Mouse (Mus musculus): ENCODE results near the gene Muc1. TPM values are rescaled to one million over a fixed set of nuclear protein-coding genes. Genes with fewer than 3 reads are reported as not detected.

Gene Muc1
- total RNA-seq, 2 experiments from 2014 or later, result 0.29 to 0.33 TPM

DNA sequence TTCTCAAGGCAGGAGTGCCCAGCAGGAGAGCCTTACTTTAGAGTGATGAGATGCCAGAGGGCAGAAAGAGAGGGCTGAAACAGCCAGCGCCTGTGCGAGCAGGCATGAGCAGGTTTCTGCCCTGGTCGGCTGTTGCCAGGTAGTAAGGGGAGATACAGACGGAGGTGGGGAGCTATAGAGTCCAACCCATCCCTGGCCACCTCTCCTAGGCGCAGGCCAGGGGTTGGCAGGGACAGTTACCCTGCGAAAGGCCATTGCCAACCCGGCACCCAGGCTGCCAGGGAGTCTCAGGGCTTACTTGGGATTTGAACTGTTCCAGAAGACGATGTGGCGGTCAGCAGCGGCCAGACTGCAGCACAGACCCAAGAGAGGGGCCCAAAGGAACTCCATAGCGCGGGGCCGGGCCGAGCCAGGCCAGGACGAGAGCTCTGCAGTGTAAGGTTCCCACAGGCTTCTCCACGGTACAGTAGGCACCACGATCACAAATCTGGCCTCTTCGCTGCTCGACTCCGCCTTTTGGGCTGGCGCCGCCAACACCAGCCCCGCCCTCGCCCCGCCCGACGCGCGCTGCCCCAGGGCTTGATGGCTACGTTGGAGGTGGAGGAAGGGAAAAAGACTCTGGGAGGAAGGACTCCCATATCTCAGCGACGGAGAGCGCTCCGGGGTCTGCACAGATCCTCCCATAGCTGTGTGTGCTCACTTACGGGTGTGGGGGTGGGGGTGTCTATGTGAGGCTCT lies 50.5 kb downstream of the Muc1 start:
- peak overlapping the region; percentile 87 for H3K27ac ChIP-seq
- DNase-seq (ENCODE audit: extremely low spot score in 1 of 2, low spot score in 2 of 2), result peak; percentile 79 to 80
- intact Hi-C loops (cut with DNase I), result no loop called here
- H3K4me3 ChIP-seq, result peak overlapping the region; percentile 61
- no peak; the same call in 1 of the 2 replicates for TF ChIP-seq CTCF (IDR thresholded peaks at IDR 0.05)

DNA sequence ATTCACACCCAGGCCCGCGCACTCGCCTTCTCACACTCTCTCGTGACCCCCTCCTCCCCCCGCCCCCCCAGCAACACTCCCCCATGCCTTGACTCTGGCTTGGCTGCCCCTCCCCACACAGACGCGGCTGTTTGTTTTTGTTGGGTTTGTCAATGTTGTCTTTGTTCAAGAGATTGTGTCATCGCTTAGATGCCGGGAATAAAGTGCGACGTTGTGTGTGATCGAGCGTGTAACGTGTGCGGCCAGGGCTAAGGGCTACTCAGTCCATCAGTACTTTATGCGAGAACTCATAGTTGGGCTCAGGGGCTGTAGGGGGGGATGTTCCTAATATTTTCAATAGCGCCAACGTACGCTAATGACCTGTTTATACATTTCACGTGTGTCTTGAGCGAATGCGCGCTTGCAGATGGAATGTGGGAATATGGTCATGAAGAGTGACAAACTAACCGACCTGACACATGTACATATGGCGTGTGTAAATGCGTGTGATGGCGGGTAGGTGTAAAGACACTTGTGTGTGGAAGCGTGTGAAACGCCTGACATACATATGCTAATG lies 51.3 kb downstream of the Muc1 start:
- intact Hi-C loops (cut with DNase I), result no loop called here
- TF ChIP-seq CTCF (IDR thresholded peaks at IDR 0.05), result no peak

DNA sequence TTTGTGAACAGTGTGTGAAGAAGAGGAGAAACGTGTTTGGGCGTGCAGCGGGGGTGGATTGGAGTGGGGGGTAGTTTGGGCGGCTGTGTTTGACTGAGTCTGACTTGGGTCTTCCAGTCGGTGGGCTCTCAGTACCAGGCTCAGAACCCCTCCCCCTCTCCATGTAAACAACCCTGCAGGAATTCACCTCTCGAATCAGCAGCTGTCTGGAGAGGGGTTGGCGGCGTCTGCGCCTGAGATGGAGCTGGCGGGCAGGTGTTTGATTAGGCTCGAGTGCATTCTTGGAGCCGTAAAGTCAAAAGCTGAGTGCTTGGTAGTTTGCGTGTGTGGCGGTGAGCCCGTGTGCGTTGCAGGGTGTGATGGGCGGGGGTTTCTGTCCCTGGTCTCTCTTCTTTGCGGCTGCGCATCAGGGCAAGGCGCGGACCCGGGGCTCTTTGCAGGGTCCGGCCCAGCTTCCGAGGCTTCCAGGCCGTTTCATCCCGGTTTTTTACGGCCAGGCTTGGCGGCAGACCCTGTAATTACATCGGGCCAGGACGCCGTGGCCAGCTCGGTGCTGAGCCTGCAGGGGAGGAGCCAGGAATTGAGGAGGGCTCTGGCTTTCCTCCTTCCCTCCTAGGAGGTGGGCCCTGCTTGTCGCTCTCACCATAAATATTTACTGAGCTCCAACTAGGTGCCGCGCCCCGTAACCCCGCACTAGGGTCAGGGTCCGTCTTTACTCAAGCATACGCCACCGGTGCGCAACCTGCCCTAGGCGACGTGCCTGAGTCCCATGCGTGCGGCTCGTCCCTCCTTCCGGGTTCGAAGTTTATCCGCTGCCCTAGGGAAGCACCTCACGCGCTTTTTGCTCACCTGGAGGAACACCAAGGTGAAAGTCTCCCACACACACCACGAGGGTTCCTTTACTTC lies 52.0 kb downstream of the Muc1 start, which contains the start of gene Efna1:
TSS of gene Efna1 (minus strand) at position 537 of the 906 bp plus-strand sequence.
- intact Hi-C loops (cut with DNase I), result no loop called here
- Histone ChIP-seq H3K27ac (peak within 1 kb of the TSS; percentile 87), H3K4me3 (peak within 1 kb of the TSS; percentile 61)
- peak; percentile 8; the same call in 1 of the 2 replicates for TF ChIP-seq CTCF (IDR thresholded peaks at IDR 0.05)
- DNase-seq (ENCODE audit: extremely low spot score in 1 of 2, low spot score in 2 of 2), result peak in 1 of 2 experiments; percentile 36

More for the DNA sequence above, 51.3 kb downstream of the Muc1 start:
- peak overlapping the region; percentile 87 for H3K27ac ChIP-seq
- peak in 1 of 2 experiments; percentile 33 for DNase-seq (ENCODE audit: extremely low spot score in 1 of 2, low spot score in 2 of 2)
- peak overlapping the region; percentile 61 for H3K4me3 ChIP-seq

DNA sequence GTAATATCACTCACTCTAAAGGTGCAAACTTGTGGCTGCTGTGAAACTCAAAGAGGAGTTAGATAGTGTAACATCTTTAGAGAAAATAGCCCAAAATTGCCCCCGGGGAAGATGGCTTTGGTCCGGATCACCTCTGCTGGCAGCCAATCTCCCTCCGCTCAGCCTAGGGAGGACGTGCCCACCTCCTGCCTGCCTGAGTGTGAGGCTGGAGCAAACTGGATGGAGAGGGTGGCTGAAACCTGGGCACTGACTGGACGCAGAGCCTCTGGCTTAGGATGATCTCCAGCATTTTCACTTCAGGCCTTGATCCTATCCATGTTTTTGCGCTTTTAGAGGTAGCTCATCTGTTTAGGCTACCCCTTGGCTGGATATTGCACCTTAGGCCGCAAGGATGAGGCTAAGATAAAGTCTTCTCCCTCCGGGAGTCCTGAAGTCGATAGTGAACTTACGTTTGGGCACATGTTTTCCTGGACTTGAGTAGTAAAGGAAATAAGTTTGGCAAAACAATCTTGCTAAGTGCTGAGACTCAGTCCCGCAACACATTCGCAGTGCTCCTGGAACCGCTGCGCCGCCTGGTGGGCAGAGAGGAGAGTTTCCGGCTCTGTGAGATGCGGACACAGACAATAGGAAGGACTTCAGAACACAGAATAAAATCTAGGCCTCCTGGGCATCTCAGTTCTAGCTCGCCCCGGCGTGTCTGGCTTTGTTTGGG lies 52.9 kb downstream of the Muc1 start:
- DNase-seq (ENCODE audit: extremely low spot score in 1 of 2, low spot score in 2 of 2), result peak; percentile 78 to 82
- Histone ChIP-seq H3K27ac (peak overlapping the region; percentile 87), H3K4me3 (peak overlapping the region; percentile 61; the same call in 1 of the 2 replicates)
- intact Hi-C loops (cut with DNase I), result loop anchor here (1.0 kb wide), 2 partner anchors 31 to 35 kb away; partner anchors contain the start of gene Trim46
- TF ChIP-seq CTCF (IDR thresholded peaks at IDR 0.05), result peak; percentile 93

DNA sequence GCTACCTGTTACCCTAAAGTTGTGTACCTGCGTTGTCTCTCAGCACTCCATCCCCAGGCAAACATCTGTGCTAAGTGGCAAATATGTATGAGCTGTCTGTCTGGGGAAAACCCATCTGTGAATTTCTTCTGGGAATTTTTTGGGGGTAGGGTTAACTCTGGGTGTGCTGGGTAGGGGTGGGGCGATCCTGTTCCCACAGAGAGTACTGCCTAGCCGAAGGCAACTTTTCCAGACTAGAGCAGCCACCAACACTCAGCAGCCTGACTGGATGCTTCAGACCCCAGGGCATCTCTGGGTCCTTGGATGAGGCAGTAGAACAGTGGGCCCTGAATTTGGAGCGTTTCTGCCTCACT lies 53.4 kb downstream of the Muc1 start:
- Histone ChIP-seq H3K27ac (no peak overlapping the region), H3K4me3 (no peak overlapping the region)
- DNase-seq (ENCODE audit: extremely low spot score in 1 of 2, low spot score in 2 of 2), result no peak
- no peak for TF ChIP-seq CTCF (IDR thresholded peaks at IDR 0.05)
- intact Hi-C loops (cut with DNase I), result loop anchor here (1.0 kb wide), 2 partner anchors 32 to 36 kb away; partner anchors contain the start of gene Trim46

Small RNA genes within 50 kb of the gene (microRNA-seq; reads per million reads assigned to microRNA genes)
- gene Mir92b, result 5,431 to 9,006 reads per million in 2 experiments

Other genes with a start within 250 kb of the Muc1 start
- 100 to 1,000 TPM; 189 to 199 TPM for gene Rusc1, start 135.7 kb upstream of the Muc1 start, total RNA-seq (2021)
- gene Gm43738, start 128.0 kb upstream of the Muc1 start, total RNA-seq (2021), result not detected
- 10 to 100 TPM; 78.1 to 79.6 TPM for gene Fdps, start 127.1 kb upstream of the Muc1 start, total RNA-seq (2021)
- not detected for gene Pklr, start 92.9 kb upstream of the Muc1 start, total RNA-seq (2021)
- gene Hcn3, start 68.9 kb upstream of the Muc1 start, total RNA-seq (2021), result 10 to 100 TPM; 14.9 to 20.9 TPM
- 10 to 100 TPM; 45.6 to 46.3 TPM for gene Clk2, start 64.3 kb upstream of the Muc1 start, total RNA-seq (2021)
- 10 to 100 TPM; 64.0 to 64.7 TPM for gene Scamp3, start 51.6 kb upstream of the Muc1 start, total RNA-seq (2021)
- gene Fam189b, start 45.9 kb upstream of the Muc1 start, total RNA-seq (2021), result 10 to 100 TPM; 56.9 to 60.4 TPM
- 10 to 100 TPM; 64.9 to 66.8 TPM for gene Gba, start 26.1 kb upstream of the Muc1 start, total RNA-seq (2021)
- 10 to 100 TPM; 21.2 to 21.9 TPM for gene Thbs3, start 13.9 kb upstream of the Muc1 start, total RNA-seq (2021)
- 10 to 100 TPM; 96.2 to 99.9 TPM for gene Mtx1, start 2.0 kb upstream of the Muc1 start, total RNA-seq (2021)
- 10 to 100 TPM; 63.2 to 71.4 TPM for gene Krtcap2, start 16.9 kb downstream of the Muc1 start, total RNA-seq (2021)
- 10 to 100 TPM; 82.8 to 85.1 TPM for gene Trim46, start 17.3 kb downstream of the Muc1 start, total RNA-seq (2021)
- 10 to 100 TPM; 50.9 to 53.1 TPM for gene Dpm3, start 30.3 kb downstream of the Muc1 start, total RNA-seq (2021)
- gene Slc50a1, start 41.5 kb downstream of the Muc1 start, total RNA-seq (2021), result 10 to 100 TPM; 36.0 to 38.6 TPM
- gene Efna1, start 52.1 kb downstream of the Muc1 start, total RNA-seq (2021), result 1 to 10 TPM; 5.5 to 5.9 TPM
- gene Efna3, start 93.9 kb downstream of the Muc1 start, total RNA-seq (2021), result 10 to 100 TPM; 49.3 to 55.0 TPM
- under 1 TPM in 1 of 2 experiments, not detected in 1; 0.21 TPM for gene Efna4, start 109.0 kb downstream of the Muc1 start, total RNA-seq (2021)
- 100 to 1,000 TPM; 106 to 115 TPM for gene Adam15, start 120.9 kb downstream of the Muc1 start, total RNA-seq (2021)
- gene Dcst2, start 132.9 kb downstream of the Muc1 start, total RNA-seq (2021), result under 1 TPM; 0.29 to 0.40 TPM
- under 1 TPM in 1 of 2 experiments, not detected in 1; 0.28 TPM for gene Dcst1, start 136.2 kb downstream of the Muc1 start, total RNA-seq (2021)
- gene Zbtb7b, start 165.7 kb downstream of the Muc1 start, total RNA-seq (2021), result 10 to 100 TPM; 12.4 to 13.2 TPM
- gene Lenep, start 173.7 kb downstream of the Muc1 start, total RNA-seq (2021), result 1 to 10 TPM; 1.1 to 3.5 TPM
- 10 to 100 TPM; 34.5 to 37.8 TPM for gene Flad1, start 182.8 kb downstream of the Muc1 start, total RNA-seq (2021)
- 1 to 10 TPM; 1.8 to 2.3 TPM for gene Cks1b, start 189.3 kb downstream of the Muc1 start, total RNA-seq (2021)
- gene Shc1, start 189.4 kb downstream of the Muc1 start, total RNA-seq (2021), result 10 to 100 TPM; 12.9 to 16.4 TPM
- 10 to 100 TPM; 51.0 to 54.5 TPM for gene Pygo2, start 201.2 kb downstream of the Muc1 start, total RNA-seq (2021)
- gene Pbxip1, start 207.6 kb downstream of the Muc1 start, total RNA-seq (2021), result 10 to 100 TPM; 33.8 to 34.8 TPM
- gene Pmvk, start 225.5 kb downstream of the Muc1 start, total RNA-seq (2021), result 10 to 100 TPM; 32.1 to 35.0 TPM